Mouse (Mus musculus): Measurements from ENCODE around the gene Plcl1.
"Not testable (repeated sequence)": the region's sequence is repeated elsewhere in the genome, so short reads cannot be mapped to it uniquely, and the experiment has no call there.

Gene Plcl1

GRCm38 (mm10) chr1:55445043-55445688 lies 39.4 kb downstream of the Plcl1 start:
- DNase-seq: no peak

- no peak for DNase-seq
These were observed 39.9 kb downstream of the Plcl1 start for GRCm38 (mm10) chr1:55445689-55446044.

- DNase-seq: no peak
These were observed 40.6 kb downstream of the Plcl1 start for GRCm38 (mm10) chr1:55446273-55446672.

GRCm38 (mm10) chr1:55446876-55447275 lies 41.2 kb downstream of the Plcl1 start:
- DNase-seq: no peak

- no peak for DNase-seq
These were observed 41.9 kb downstream of the Plcl1 start for GRCm38 (mm10) chr1:55447661-55448060.

GRCm38 (mm10) chr1:55448104-55448503 lies 42.4 kb downstream of the Plcl1 start:
- no peak for DNase-seq

GRCm38 (mm10) chr1:55449779-55450178 lies 44.1 kb downstream of the Plcl1 start:
- no peak for DNase-seq

- DNase-seq: no peak
These were observed 48.4 kb downstream of the Plcl1 start for GRCm38 (mm10) chr1:55454119-55454518.

- no peak for DNase-seq
These were observed 56.6 kb downstream of the Plcl1 start for GRCm38 (mm10) chr1:55462301-55462700.

GRCm38 (mm10) chr1:55473756-55474155 lies 68.0 kb downstream of the Plcl1 start:
- DNase-seq: no peak

- no peak for DNase-seq
These were observed 69.3 kb downstream of the Plcl1 start for GRCm38 (mm10) chr1:55474976-55475375.

- not testable (repeated sequence) for DNase-seq
These were observed 81.7 kb downstream of the Plcl1 start for GRCm38 (mm10) chr1:55487371-55487770.

- DNase-seq: no peak
These were observed 82.5 kb downstream of the Plcl1 start for GRCm38 (mm10) chr1:55488261-55488660.

GRCm38 (mm10) chr1:55489355-55489754 lies 83.6 kb downstream of the Plcl1 start:
- peak; percentile 18 for DNase-seq

GRCm38 (mm10) chr1:55499872-55500271 lies 94.2 kb downstream of the Plcl1 start:
- no peak for DNase-seq

- DNase-seq: no peak
These were observed 95.4 kb downstream of the Plcl1 start for GRCm38 (mm10) chr1:55500981-55501682.

GRCm38 (mm10) chr1:55505811-55506210 lies 100.1 kb downstream of the Plcl1 start:
- DNase-seq: no peak

- no peak for DNase-seq
These were observed 101.3 kb downstream of the Plcl1 start for GRCm38 (mm10) chr1:55507061-55507460.

- DNase-seq: no peak
These were observed 103.9 kb downstream of the Plcl1 start for GRCm38 (mm10) chr1:55509587-55509986.

- no peak for DNase-seq
These were observed 106.4 kb downstream of the Plcl1 start for GRCm38 (mm10) chr1:55512165-55512564.

GRCm38 (mm10) chr1:55512799-55513198 lies 107.1 kb downstream of the Plcl1 start:
- not testable (repeated sequence) for DNase-seq

GRCm38 (mm10) chr1:55517182-55517581 lies 111.5 kb downstream of the Plcl1 start:
- DNase-seq: no peak

GRCm38 (mm10) chr1:55523966-55524365 lies 118.2 kb downstream of the Plcl1 start:
- DNase-seq: no peak

- DNase-seq: no peak
These were observed 119.4 kb downstream of the Plcl1 start for GRCm38 (mm10) chr1:55525100-55525499.

- no peak for DNase-seq
These were observed 120.0 kb downstream of the Plcl1 start for GRCm38 (mm10) chr1:55525748-55526147.

Data from right cerebral cortex, postnatal 14 days (tissue).